In genomic region chr17:70989430-70989829, GRCm38 (mm10) we compare ENCODE assay signal across 8 mouse cellular contexts. TPM values are rescaled to one million over a fixed set of nuclear protein-coding genes. Genes with fewer than 3 reads are reported as not detected.
DNase-seq lines count a peak whose midpoint lies in the region; ATAC-seq and TF ChIP-seq lines count a peak whose summit lies in the region.

No protein-coding gene starts in this region.

- no peaks in the 10 kb centered on the region for H3K27me3 ChIP-seq in liver, adult 2 months (ENCODE audit: control insufficient read depth, insufficient read depth, low read length)
- no peaks in the 10 kb centered on the region for H3K27me3 ChIP-seq in embryonic facial prominence, embryonic 13.5 days
- H3K27me3 ChIP-seq in limb, embryonic 10.5 days (ENCODE audit: low read depth, poor library complexity, severe bottlenecking) = no peaks in the 10 kb centered on the region
- H3K27me3 ChIP-seq in neural tube, embryonic 13.5 days = no peaks in the 10 kb centered on the region

- peaks cover 28% of the 10 kb centered on the region for H3K4me1 ChIP-seq in liver, adult 2 months (ENCODE audit: control insufficient read depth, insufficient read depth, low read length)
- peaks cover 29% of the 10 kb centered on the region for H3K4me1 ChIP-seq in embryonic facial prominence, embryonic 13.5 days
- peaks cover 35% of the 10 kb centered on the region for H3K4me1 ChIP-seq in limb, embryonic 10.5 days
- peaks cover 32% of the 10 kb centered on the region for H3K4me1 ChIP-seq in neural tube, embryonic 13.5 days (replicated peaks)

- H3K36me3 ChIP-seq in liver, adult 2 months (ENCODE audit: control insufficient read depth, insufficient read depth, low read length) = peaks cover 3% of the 10 kb centered on the region
- peaks cover 43% of the 10 kb centered on the region for H3K36me3 ChIP-seq in embryonic facial prominence, embryonic 13.5 days
- peaks cover 65% of the 10 kb centered on the region for H3K36me3 ChIP-seq in limb, embryonic 10.5 days
- H3K36me3 ChIP-seq in neural tube, embryonic 13.5 days = peaks cover 39% of the 10 kb centered on the region

- H3K9me3 ChIP-seq in embryonic facial prominence, embryonic 13.5 days = no peaks in the 10 kb centered on the region
- no peaks in the 10 kb centered on the region for H3K9me3 ChIP-seq in limb, embryonic 10.5 days (replicated peaks)
- H3K9me3 ChIP-seq in neural tube, embryonic 13.5 days = no peaks in the 10 kb centered on the region

- ATAC-seq in embryonic facial prominence, embryonic 13.5 days (ENCODE audit: insufficient number of reproducible peaks, insufficient read depth, low FRiP score, low TSS enrichment, low read depth) = no peak
- peak; percentile 4; the same call in 1 of the 2 replicates for ATAC-seq in neural tube, embryonic 13.5 days (ENCODE audit: low read depth)

- no peak for TF ChIP-seq CTCF in liver, adult 2 months (IDR thresholded peaks at IDR 0.05; ENCODE audit: low read depth, low read length)

- no peak for DNase-seq in liver, adult 2 months (ENCODE audit: extremely low read depth, low read depth, low spot score)
- DNase-seq in liver = no peak
- DNase-seq in limb, embryonic 10.5 days (ENCODE audit: low spot score) = no peak
- DNase-seq in adrenal gland, adult 18-20 months (ENCODE audit: low spot score in 2 of 2) = no peak
- no peak for DNase-seq in spleen, postnatal 36 days (ENCODE audit: low spot score in 2 of 2)
- DNase-seq in adrenal gland, postnatal 4 days (ENCODE audit: low spot score in 2 of 2) = no peak

- H3K79me2 ChIP-seq in liver, adult 2 months (ENCODE audit: control insufficient read depth, insufficient read depth, low read length) = peaks cover 35% of the 10 kb centered on the region

- peak overlapping the region; percentile 78 for H3K4me3 ChIP-seq in liver, adult 2 months (ENCODE audit: insufficient read depth, low read depth, low read length)
- peak overlapping the region; percentile 79 for H3K4me3 ChIP-seq in embryonic facial prominence, embryonic 13.5 days
- H3K4me3 ChIP-seq in limb, embryonic 10.5 days = peak overlapping the region; percentile 70
- H3K4me3 ChIP-seq in neural tube, embryonic 13.5 days = peak overlapping the region; percentile 86

- H3K27ac ChIP-seq in liver, adult 2 months (replicated peaks; ENCODE audit: insufficient read depth, low read depth, low read length) = peak overlapping the region; percentile 76
- no peak overlapping the region for H3K27ac ChIP-seq in embryonic facial prominence, embryonic 13.5 days
- H3K27ac ChIP-seq in limb, embryonic 10.5 days = peak overlapping the region; percentile 89; the same call in 1 of the 2 replicates
- peak overlapping the region; percentile 97 for H3K27ac ChIP-seq in neural tube, embryonic 13.5 days (replicated peaks)

- H3K4me2 ChIP-seq in embryonic facial prominence, embryonic 13.5 days = peak overlapping the region; percentile 74
- peak overlapping the region; percentile 69 for H3K4me2 ChIP-seq in neural tube, embryonic 13.5 days

- H3K9ac ChIP-seq in liver, adult 2 months (ENCODE audit: low read depth, low read length) = peak overlapping the region; percentile 92
- peak overlapping the region; percentile 83 for H3K9ac ChIP-seq in embryonic facial prominence, embryonic 13.5 days
- H3K9ac ChIP-seq in neural tube, embryonic 13.5 days = peak overlapping the region; percentile 95

- WGBS in liver, adult 2 months = 28% methylated on average over 8 of the region's 8 CpGs
- 55% methylated on average over 8 of the region's 8 CpGs for WGBS in embryonic facial prominence, embryonic 13.5 days
- 68% methylated on average over 8 of the region's 8 CpGs for WGBS in limb, embryonic 10.5 days
- WGBS in neural tube, embryonic 13.5 days = 54% methylated on average over 8 of the region's 8 CpGs

- TF ChIP-seq POLR2A in liver, adult 2 months (IDR thresholded peaks at IDR 0.05; ENCODE audit: extremely low read depth, insufficient read depth, low read length) = no peak

RNA-seq across cellular contexts. Expression of gene Myom1, which starts 13.0 kb away (rescaled TPM):
- total RNA-seq in liver, adult 2 months (2014; rRNA removed) = 1.5 and 3.2 TPM in 2 replicates
- 0.06 and 0.34 TPM in 2 replicates for polyA plus RNA-seq in liver, adult 2 months (2012; rRNA removed)
- polyA plus RNA-seq in embryonic facial prominence, embryonic 13.5 days (2015; fragmentation: Nextera tagmentation; extraction: Ambion mirVana) = 5.5 and 5.6 TPM in 2 replicates
- polyA plus RNA-seq in limb, embryonic 10.5 days (2016; fragmentation: Nextera tagmentation; extraction: Ambion mirVana) = 2.5 and 4.2 TPM in 2 replicates
- polyA plus RNA-seq in neural tube, embryonic 13.5 days (2015; fragmentation: Nextera tagmentation; extraction: Ambion mirVana) = 1.7 and 2.8 TPM in 2 replicates
- total RNA-seq in adrenal gland, adult 18-20 months (2021) = 1 to 10 TPM; 2.7 to 5.4 TPM
- total RNA-seq in adrenal gland, postnatal 4 days (2021) = 10 to 100 TPM; 16.5 to 34.7 TPM

RNA-seq across cellular contexts. Expression of gene Myl12a, which starts 13.2 kb away (rescaled TPM):
- total RNA-seq in liver, adult 2 months (2014; rRNA removed) = 49.7 and 65.4 TPM in 2 replicates
- polyA plus RNA-seq in liver, adult 2 months (2012; rRNA removed) = 34.2 and 37.4 TPM in 2 replicates
- polyA plus RNA-seq in embryonic facial prominence, embryonic 13.5 days (2015; fragmentation: Nextera tagmentation; extraction: Ambion mirVana) = 583 and 585 TPM in 2 replicates
- polyA plus RNA-seq in limb, embryonic 10.5 days (2016; fragmentation: Nextera tagmentation; extraction: Ambion mirVana) = 478 and 483 TPM in 2 replicates
- polyA plus RNA-seq in neural tube, embryonic 13.5 days (2015; fragmentation: Nextera tagmentation; extraction: Ambion mirVana) = 171 and 203 TPM in 2 replicates
- total RNA-seq in adrenal gland, adult 18-20 months (2021) = 100 to 1,000 TPM; 277 to 311 TPM
- total RNA-seq in adrenal gland, postnatal 4 days (2021) = 100 to 1,000 TPM; 315 to 317 TPM
